ENCODE assay signal across 8 mouse cellular contexts in genomic region chr8:116943161-116943554, GRCm38 (mm10). TPM values are rescaled to one million over a fixed set of nuclear protein-coding genes. Genes with fewer than 3 reads are reported as not detected.
DNase-seq lines count a peak whose midpoint lies in the region; ATAC-seq and TF ChIP-seq lines count a peak whose summit lies in the region.

TSS of gene Atmin (plus strand) at chr8:116943393.

- DNase-seq in brain, adult 2 months (ENCODE audit: low read depth, low spot score), result peak; percentile 92
- peak; percentile 78 to 83 for DNase-seq in heart, adult 9 months (ENCODE audit: low spot score in 2 of 2)
- peak; percentile 91 for DNase-seq in kidney, adult 9 months
- DNase-seq in liver, result peak; percentile 92
- peak; percentile 81 to 84 for DNase-seq in spleen, postnatal 36 days (ENCODE audit: low spot score in 2 of 2)

- no peaks in the 10 kb centered on the region for H3K27me3 ChIP-seq in C2C12 (ENCODE audit: control insufficient read depth, insufficient read depth, insufficient read length)

- H3K27ac ChIP-seq in embryonic fibroblast, embryonic 13.5 days (ENCODE audit: insufficient read depth, low read length), result no peak within 1 kb of the TSS

- peaks cover 19% of the 10 kb centered on the region for H3K79me2 ChIP-seq in C2C12 (ENCODE audit: control insufficient read depth, insufficient read depth)

- peak; percentile 75 for TF ChIP-seq CTCF in C2C12 (IDR thresholded peaks at IDR 0.05; ENCODE audit: control insufficient read depth, insufficient read depth, insufficient read length)
- TF ChIP-seq CTCF in embryonic fibroblast, embryonic 13.5 days (IDR thresholded peaks at IDR 0.05; ENCODE audit: borderline replicate concordance, insufficient read depth, low read length), result peak; percentile 33; the same call in 1 of the 2 replicates

- peaks cover 5% of the 10 kb centered on the region; the same call in 1 of the 2 replicates for H3K4me1 ChIP-seq in embryonic fibroblast, embryonic 13.5 days (ENCODE audit: control insufficient read depth, insufficient read depth, low read length)

- peak within 1 kb of the TSS; percentile 79 for H3K4me3 ChIP-seq in C2C12 (ENCODE audit: insufficient read depth, poor library complexity, severe bottlenecking)
- peak within 1 kb of the TSS; percentile 75 for H3K4me3 ChIP-seq in embryonic fibroblast, embryonic 13.5 days (ENCODE audit: insufficient read depth, low read length)

- H3K79me3 ChIP-seq in C2C12 (ENCODE audit: low read depth), result no peaks in the 10 kb centered on the region

- H3ac ChIP-seq in C2C12 (ENCODE audit: control insufficient read depth, insufficient read length, low read depth), result peak within 1 kb of the TSS; percentile 90

- H3K36me3 ChIP-seq in C2C12 (ENCODE audit: control insufficient read depth, insufficient read depth), result no peaks in the 10 kb centered on the region

- TF ChIP-seq POLR2A in embryonic fibroblast, embryonic 13.5 days (IDR thresholded peaks at IDR 0.05; ENCODE audit: low read depth, low read length), result peak; percentile 57; the same call in 1 of the 2 replicates

- ATAC-seq in monocyte, adult 5-6 weeks (replicated peaks; ENCODE audit: insufficient number of reproducible peaks, low FRiP score, low TSS enrichment, poor library complexity, severe bottlenecking), result no peak

TF ChIP-seq in C2C12, 6 proteins besides CTCF, POLR2A, EP300 and RAD21:
- TF ChIP-seq MAX (IDR thresholded peaks at IDR 0.05) (peak; percentile 39), CEBPB (IDR thresholded peaks at IDR 0.05; ENCODE audit: low read depth) (no peak)

RNA-seq across cellular contexts. Expression of gene Atmin, which starts in this region (rescaled TPM):
- polyA plus RNA-seq in C2C12 (2012; fragmentation: generic; extraction: Trizol), result 5.8 TPM
- 11.0 TPM in 2 replicates for polyA plus RNA-seq in embryonic fibroblast, embryonic 13.5 days (2011; ENCODE audit: insufficient read length, low read depth, missing spikeins)
- total RNA-seq in monocyte, adult 5-6 weeks (2017), result 20.7 to 30.9 TPM (median 25.9 TPM) in 3 replicates
